Mouse (Mus musculus) layer of hippocampus, postnatal 10 days (tissue): ENCODE data around the gene Pid1. TPM values are rescaled to one million over a fixed set of nuclear protein-coding genes. Genes with fewer than 3 reads are reported as not detected.

Source experiments
- DNase-seq, 2 experiments: peaks; one replicate each; pipeline ENCODE4 v3.0.0; 2021; ENCODE audit warnings: low spot score in 2 of 2
- long read RNA-seq: library from polyadenylated mRNA; stranded (forward); transcript quantifications from one replicate; pipeline ENCODE4 v2.0.0, GENCODE M21; 2023
- total RNA-seq, 2 experiments: library from RNA; stranded (reverse); gene quantifications; 2 replicates each; pipeline ENCODE4 v1.2.3; 2021

Pid1 gene
- total RNA-seq: 10 to 100 TPM; 37.8 to 45.1 TPM
- long read RNA-seq, transcript Pid1-208 (1 exons, 1,431 nt): minor isoform, 5 of 50 reads
- long read RNA-seq, transcript Pid1-201 (3 exons, 2,664 nt): major isoform, 41 of 50 reads
- long read RNA-seq, partial matches to known transcripts: 1 of 50 reads
- long read RNA-seq, other reads (novel, unspliced or antisense): 3 of 50 reads

GRCm38 (mm10) chr1:84363967-84364366 lies at the start of gene Pid1:
Gene Pid1, minus strand, starts transcription at chr1:84364180.
- no peak for DNase-seq

- DNase-seq: no peak
Measured at GRCm38 (mm10) chr1:84409514-84409913, 45.5 kb upstream of the Pid1 start.

DNA sequence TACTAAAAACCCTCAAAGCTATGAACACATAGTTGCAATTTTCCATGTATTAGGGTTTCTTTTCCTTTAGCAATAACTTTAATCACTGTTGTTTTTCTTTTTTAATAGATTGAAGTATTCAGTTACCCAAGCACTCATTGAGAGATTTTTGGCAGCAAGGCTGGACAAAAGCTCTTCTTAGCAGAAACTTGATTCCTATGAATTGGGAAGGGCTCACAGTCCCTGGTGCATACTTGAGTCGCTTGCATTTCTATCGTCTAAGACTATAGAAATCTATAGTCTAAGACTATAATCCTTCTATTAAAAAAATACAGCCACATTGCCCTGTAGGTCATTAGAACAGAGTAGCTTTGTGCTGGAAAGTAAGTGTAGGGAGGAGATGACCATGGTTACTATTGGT lies 44.9 kb upstream of the Pid1 start:
- no peak for DNase-seq

- DNase-seq: no peak
Measured at GRCm38 (mm10) chr1:84406891-84407290, 42.9 kb upstream of the Pid1 start.

- DNase-seq: no peak
Measured at GRCm38 (mm10) chr1:84405551-84406290, 41.7 kb upstream of the Pid1 start.

GRCm38 (mm10) chr1:84404880-84405279 lies 40.9 kb upstream of the Pid1 start:
- no peak for DNase-seq

- DNase-seq: no peak
Measured at GRCm38 (mm10) chr1:84402154-84402553, 38.2 kb upstream of the Pid1 start.

- no peak for DNase-seq
Measured at GRCm38 (mm10) chr1:84399671-84400070, 35.7 kb upstream of the Pid1 start.

DNA sequence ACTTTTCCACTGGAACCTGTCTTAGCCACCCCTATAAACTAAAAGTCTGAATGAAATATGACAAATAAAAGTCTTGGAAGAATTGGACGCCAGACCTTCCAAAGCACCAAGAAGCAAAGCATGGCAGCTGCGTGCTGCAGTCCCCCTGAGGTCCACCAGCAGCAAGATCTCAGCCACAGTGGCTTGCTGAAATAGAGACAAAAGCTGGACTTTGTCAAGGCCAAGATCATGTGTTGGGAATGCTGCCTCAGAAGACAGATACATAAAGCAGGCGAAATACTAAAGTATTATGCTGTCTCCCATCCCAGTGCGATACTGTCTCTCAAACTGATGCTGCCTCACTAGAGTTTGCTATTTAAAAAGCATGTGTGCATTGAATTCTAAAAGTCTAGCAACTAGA lies 35.1 kb upstream of the Pid1 start:
- no peak for DNase-seq

- no peak for DNase-seq
Measured at GRCm38 (mm10) chr1:84396787-84397186, 32.8 kb upstream of the Pid1 start.

- DNase-seq: no peak
Measured at GRCm38 (mm10) chr1:84395928-84396327, 31.9 kb upstream of the Pid1 start.

- DNase-seq: no peak
Measured at GRCm38 (mm10) chr1:84390961-84391360, 27.0 kb upstream of the Pid1 start.

GRCm38 (mm10) chr1:84387616-84388015 lies 23.6 kb upstream of the Pid1 start:
- peak in 1 of 2 experiments; percentile 37 for DNase-seq

GRCm38 (mm10) chr1:84386481-84387146 lies 22.6 kb upstream of the Pid1 start:
- peak in 1 of 2 experiments; percentile 34 for DNase-seq

DNA sequence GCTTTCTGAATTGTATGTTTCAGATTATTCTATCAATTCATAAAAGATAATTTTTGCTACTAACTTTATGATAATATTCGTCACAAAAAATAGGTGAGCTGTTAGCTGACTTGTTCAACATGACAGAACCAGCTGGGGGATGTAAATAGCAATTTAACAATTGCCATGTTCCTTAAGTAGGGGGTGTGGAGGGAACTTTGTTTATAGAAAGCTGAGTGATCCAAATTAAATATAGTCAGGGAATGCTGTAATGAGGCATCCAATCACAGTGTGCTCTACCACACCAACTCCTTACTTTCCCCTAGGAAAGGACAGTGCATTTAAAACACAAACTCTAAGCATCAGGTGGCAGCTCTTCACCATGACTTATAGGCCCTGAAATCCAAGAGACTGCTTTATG lies 18.7 kb upstream of the Pid1 start:
- DNase-seq: no peak

- no peak for DNase-seq
Measured at GRCm38 (mm10) chr1:84382064-84382463, 18.1 kb upstream of the Pid1 start.

DNA sequence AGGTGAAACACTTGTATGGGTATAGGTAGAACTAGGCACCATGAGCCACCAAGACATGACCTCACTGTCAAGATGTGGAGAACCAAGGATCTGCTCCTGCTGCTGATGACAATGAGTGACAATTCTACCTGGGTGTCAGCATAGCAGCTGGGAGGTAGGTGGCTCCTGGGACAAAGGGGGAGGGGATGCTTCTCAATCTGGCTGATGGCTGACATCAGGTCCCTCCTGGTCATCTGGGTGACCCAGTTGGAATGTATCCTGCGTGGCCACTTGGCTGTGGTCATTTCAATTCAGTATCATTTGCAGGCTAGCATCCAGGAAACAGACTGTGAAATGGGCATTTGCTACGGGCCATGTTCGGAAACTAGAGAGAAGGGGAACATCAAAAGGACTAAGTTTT lies 16.9 kb upstream of the Pid1 start:
- DNase-seq: no peak

DNA sequence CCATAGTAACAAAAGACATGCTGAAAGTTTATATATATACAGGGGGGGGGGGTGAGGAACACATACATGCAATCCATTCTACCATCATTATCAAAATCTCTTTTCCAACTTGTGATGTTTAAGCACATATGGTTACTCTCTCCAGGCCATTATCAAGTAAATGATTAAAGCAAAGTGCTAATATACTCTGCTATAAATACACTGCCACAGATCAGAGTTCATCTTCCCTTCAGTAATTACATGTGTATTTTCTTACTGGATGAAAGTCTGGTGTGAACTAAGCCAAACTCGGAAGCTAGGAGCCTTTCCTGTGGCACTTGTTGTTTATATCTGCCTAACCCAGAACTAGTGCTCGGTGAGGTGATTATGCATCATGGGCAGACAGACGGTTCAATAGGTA lies 3.8 kb upstream of the Pid1 start:
- no peak for DNase-seq

DNA sequence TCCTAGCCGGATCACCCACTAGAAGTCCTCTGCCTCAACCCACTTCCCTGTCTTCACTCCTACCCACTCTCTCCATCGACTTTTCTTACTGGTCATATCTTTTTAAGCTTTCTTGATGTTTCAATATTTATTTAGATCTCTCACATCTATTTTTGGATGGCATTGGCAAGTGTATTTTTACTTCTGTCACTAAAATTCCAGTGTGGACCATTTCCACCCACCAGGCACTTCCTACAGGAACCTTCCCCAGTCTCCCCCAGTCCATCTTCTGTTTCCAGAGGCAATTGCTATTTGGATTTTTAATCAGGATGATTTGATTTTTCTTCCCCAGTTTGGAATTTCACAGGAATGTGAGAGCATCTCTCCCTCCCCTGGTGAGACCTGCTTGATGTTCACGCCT lies 2.6 kb upstream of the Pid1 start:
- DNase-seq: no peak

- no peak for DNase-seq
Measured at GRCm38 (mm10) chr1:84362709-84363617, 1.0 kb downstream of the Pid1 start.

DNA sequence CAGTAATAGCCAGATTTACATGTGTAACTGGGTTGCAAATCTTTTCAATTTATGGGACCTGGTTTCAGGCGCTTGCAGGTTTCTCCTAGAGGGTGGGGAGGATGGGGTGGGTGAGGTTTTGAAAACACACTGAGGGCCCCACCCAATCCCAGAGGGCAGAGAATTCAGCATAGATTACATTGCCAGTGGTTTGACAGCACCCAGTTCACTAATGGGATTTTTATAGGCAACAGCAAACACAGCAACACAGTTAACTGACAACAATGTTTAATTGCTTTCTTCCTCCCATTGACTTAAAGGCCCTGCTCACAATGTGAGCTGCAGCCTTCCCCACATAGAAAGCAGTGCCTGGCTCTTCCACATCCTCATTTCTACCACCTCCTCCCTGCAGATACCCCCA lies 1.8 kb downstream of the Pid1 start:
- DNase-seq: no peak
